Mouse (Mus musculus): Measurements from ENCODE around the gene Gab2. TPM values are rescaled to one million over a fixed set of nuclear protein-coding genes. Genes with fewer than 3 reads are reported as not detected.

The Gab2 gene
- polyA plus RNA-seq, 1 experiment, result 6.2 TPM

DNA sequence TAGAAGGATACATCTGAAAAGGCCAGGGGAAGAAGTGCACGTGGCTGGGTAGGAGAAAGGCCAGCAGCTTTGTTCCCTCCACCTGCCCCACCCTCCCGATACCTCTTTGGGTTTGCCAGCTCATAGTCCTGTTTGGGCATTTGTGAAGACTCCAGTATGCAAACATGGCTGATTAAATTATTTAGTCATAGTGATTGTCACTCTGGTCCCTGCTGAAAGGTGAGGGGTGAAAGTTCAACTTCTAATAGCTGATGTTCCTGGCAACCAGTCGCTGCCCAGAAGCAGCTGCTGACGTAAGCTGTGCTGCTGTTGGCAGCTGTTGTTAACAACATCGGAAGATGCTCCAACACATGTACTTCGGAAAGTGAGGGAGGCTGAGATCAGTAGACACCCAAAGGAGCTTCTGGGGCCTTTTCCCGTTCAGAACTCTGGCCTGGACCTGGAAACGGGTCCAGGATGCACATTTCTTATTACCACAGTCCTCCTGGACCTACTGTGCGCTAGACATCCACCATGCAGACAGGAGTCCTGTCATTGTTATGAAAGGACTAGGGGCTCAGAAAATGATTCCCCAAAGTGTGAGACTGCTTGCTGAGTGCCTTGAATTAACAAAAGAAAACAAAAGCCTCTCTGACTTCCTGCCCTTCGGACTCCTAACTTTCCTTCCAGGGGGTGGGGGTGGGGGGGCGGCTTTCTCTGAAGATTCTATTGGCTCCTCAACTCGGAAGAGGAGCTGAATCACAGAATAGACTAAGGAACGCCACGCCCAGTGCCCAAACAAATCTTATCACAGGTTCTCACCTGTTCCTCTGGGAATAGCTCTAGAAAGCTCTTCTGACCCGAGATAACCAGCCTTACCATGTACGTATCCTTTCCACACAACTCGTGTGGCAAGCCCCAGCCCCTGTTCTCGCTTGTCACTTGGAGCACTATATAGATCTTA is 259.8 kb downstream of the Gab2 start:
- Histone ChIP-seq H3K27me3 (ENCODE audit: control insufficient read depth, insufficient read depth, low read length) (no peaks in the 10 kb centered on the region), H3K27ac (ENCODE audit: control insufficient read depth, insufficient read depth, low read length) (no peak overlapping the region), H3K4me1 (replicated peaks; ENCODE audit: control insufficient read depth, insufficient read depth, low read length) (no peaks in the 10 kb centered on the region), H3K4me3 (ENCODE audit: control insufficient read depth, insufficient read depth, low read length) (no peak overlapping the region), H3K36me3 (ENCODE audit: control insufficient read depth, insufficient read depth, low read length) (no peaks in the 10 kb centered on the region)
- TF ChIP-seq POLR2A (IDR thresholded peaks at IDR 0.05; ENCODE audit: control insufficient read depth, extremely low read depth, insufficient read depth, low read length, poor library complexity), result no peak
- no peak for DNase-seq
- WGBS, result 92% methylated on average over 18 of the region's 18 CpGs

GRCm38 (mm10) chr7:97342961-97343360 is 261.6 kb downstream of the Gab2 start:
- Histone ChIP-seq H3K36me3 (ENCODE audit: control insufficient read depth, insufficient read depth, low read length) (no peaks in the 10 kb centered on the region), H3K27ac (ENCODE audit: control insufficient read depth, insufficient read depth, low read length) (no peak overlapping the region), H3K4me3 (ENCODE audit: control insufficient read depth, insufficient read depth, low read length) (no peak overlapping the region), H3K4me1 (replicated peaks; ENCODE audit: control insufficient read depth, insufficient read depth, low read length) (no peaks in the 10 kb centered on the region), H3K27me3 (ENCODE audit: control insufficient read depth, insufficient read depth, low read length) (no peaks in the 10 kb centered on the region)
- no peak for DNase-seq
- TF ChIP-seq POLR2A (IDR thresholded peaks at IDR 0.05; ENCODE audit: control insufficient read depth, extremely low read depth, insufficient read depth, low read length, poor library complexity), result no peak
- TF ChIP-seq CTCF (IDR thresholded peaks at IDR 0.05; ENCODE audit: borderline replicate concordance, control insufficient read depth, extremely low read depth, insufficient read depth, low read length, poor library complexity), result no peak
- 62% methylated on average over 2 of the region's 2 CpGs for WGBS

DNA sequence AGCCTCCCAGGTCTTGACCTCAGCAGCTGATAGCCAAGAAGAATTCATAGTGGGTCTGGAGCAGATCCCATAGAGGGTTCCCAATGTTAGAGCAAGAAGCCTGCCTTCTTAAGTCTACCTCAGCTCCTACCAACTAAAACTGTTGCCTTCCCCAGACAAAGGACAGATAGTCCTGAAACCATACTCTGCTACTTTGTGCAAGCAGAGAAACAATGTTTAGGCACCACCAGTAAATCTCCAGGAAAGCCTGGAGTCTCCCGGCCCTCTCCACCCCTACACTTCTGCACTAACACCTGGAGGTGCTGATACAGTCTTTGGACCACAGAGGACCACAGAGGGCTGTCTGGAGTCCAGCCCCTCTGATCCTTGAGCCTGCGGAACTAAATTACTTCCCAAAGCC is 263.3 kb downstream of the Gab2 start:
- no peaks in the 10 kb centered on the region for H3K4me1 ChIP-seq (replicated peaks; ENCODE audit: control insufficient read depth, insufficient read depth, low read length)
- no peak overlapping the region for H3K27ac ChIP-seq (ENCODE audit: control insufficient read depth, insufficient read depth, low read length)
- no peaks in the 10 kb centered on the region for H3K27me3 ChIP-seq (ENCODE audit: control insufficient read depth, insufficient read depth, low read length)
- no peaks in the 10 kb centered on the region for H3K36me3 ChIP-seq (ENCODE audit: control insufficient read depth, insufficient read depth, low read length)
- TF ChIP-seq POLR2A (IDR thresholded peaks at IDR 0.05; ENCODE audit: control insufficient read depth, extremely low read depth, insufficient read depth, low read length, poor library complexity), result no peak
- TF ChIP-seq CTCF (IDR thresholded peaks at IDR 0.05; ENCODE audit: borderline replicate concordance, control insufficient read depth, extremely low read depth, insufficient read depth, low read length, poor library complexity), result no peak
- DNase-seq, result no peak
- 95% methylated on average over 2 of the region's 2 CpGs for WGBS
- no peak overlapping the region for H3K4me3 ChIP-seq (ENCODE audit: control insufficient read depth, insufficient read depth, low read length)

DNA sequence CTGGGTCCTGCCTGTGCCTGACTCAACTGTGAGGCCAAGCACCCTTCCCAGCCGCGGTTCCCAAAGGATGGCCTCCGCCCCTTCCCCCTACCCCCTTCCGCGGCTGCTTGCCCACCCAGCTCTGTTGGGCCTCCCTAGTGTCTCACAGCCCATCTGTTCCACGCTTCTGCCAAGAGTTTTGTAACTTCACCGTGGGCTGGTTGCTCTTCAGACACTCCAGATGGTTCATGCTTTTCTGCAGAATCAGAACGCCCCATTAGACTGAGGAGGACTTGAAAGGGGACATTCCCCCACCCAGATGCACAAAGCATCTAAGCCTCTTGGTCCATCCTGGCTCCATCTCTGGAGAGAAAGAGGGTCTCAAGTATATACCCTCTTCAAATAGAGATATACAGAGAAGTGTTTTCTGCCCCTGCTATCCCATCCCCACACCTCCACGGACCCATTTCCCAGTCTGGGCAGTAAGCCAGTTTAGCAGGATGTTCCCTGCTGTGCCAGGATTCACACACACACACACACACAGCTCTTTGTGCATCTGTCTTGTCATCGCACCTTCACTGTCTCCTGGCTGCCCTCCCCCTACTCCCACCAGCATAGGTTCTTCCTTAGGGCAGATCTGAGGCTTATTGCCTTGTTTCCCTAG is 264.0 kb downstream of the Gab2 start:
- Histone ChIP-seq H3K27ac (ENCODE audit: control insufficient read depth, insufficient read depth, low read length) (no peak overlapping the region), H3K36me3 (ENCODE audit: control insufficient read depth, insufficient read depth, low read length) (no peaks in the 10 kb centered on the region), H3K4me3 (ENCODE audit: control insufficient read depth, insufficient read depth, low read length) (no peak overlapping the region), H3K27me3 (ENCODE audit: control insufficient read depth, insufficient read depth, low read length) (no peaks in the 10 kb centered on the region), H3K4me1 (replicated peaks; ENCODE audit: control insufficient read depth, insufficient read depth, low read length) (no peaks in the 10 kb centered on the region)
- TF ChIP-seq POLR2A (IDR thresholded peaks at IDR 0.05; ENCODE audit: control insufficient read depth, extremely low read depth, insufficient read depth, low read length, poor library complexity), result no peak
- no peak for TF ChIP-seq CTCF (IDR thresholded peaks at IDR 0.05; ENCODE audit: borderline replicate concordance, control insufficient read depth, extremely low read depth, insufficient read depth, low read length, poor library complexity)
- 86% methylated on average over 10 of the region's 10 CpGs for WGBS
- no peak for DNase-seq

DNA sequence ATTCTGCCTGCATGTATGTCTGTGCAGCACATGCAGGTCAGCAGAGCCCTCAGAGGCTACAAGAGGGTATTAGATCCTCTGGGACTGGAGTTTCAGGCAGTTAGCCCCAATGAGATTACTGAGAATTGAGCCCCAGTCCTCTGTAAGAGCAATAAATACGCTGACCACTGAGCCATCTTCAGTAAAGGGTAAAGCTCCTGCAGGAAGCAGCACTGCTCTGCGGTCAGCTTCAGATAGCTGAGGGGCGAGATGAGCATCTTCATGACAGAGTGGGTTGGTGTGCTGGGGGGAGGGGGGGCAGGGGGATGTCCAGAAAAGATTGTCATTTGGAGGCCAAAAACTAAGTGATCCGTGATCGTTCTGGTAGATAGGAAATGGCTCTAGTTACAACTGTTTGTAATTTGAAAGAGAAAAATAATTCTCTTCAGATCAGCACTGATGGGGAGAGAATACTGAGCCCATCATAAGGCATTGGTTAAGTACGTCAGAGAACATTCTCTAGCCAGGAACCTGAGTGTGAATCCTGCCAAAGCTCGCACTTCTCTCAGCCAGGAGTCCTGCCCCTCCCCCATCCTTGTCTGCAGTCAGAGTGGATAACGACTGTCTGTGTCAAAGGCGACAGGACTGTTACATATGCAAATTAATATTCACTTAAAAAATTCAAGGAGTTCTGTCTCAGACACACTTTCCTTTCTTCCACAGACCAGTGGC is 264.9 kb downstream of the Gab2 start:
- no peak for DNase-seq
- no peak for TF ChIP-seq POLR2A (IDR thresholded peaks at IDR 0.05; ENCODE audit: control insufficient read depth, extremely low read depth, insufficient read depth, low read length, poor library complexity)
- WGBS, result 89% methylated on average over 9 of the region's 9 CpGs
- no peak overlapping the region for H3K4me3 ChIP-seq (ENCODE audit: control insufficient read depth, insufficient read depth, low read length)
- H3K4me1 ChIP-seq (replicated peaks; ENCODE audit: control insufficient read depth, insufficient read depth, low read length), result no peaks in the 10 kb centered on the region
- H3K36me3 ChIP-seq (ENCODE audit: control insufficient read depth, insufficient read depth, low read length), result no peaks in the 10 kb centered on the region
- no peaks in the 10 kb centered on the region for H3K27me3 ChIP-seq (ENCODE audit: control insufficient read depth, insufficient read depth, low read length)
- H3K27ac ChIP-seq (ENCODE audit: control insufficient read depth, insufficient read depth, low read length), result no peak overlapping the region

GRCm38 (mm10) chr7:97346822-97347166 is 265.4 kb downstream of the Gab2 start:
- Histone ChIP-seq H3K4me1 (replicated peaks; ENCODE audit: control insufficient read depth, insufficient read depth, low read length) (no peaks in the 10 kb centered on the region), H3K27me3 (ENCODE audit: control insufficient read depth, insufficient read depth, low read length) (no peaks in the 10 kb centered on the region), H3K4me3 (ENCODE audit: control insufficient read depth, insufficient read depth, low read length) (no peak overlapping the region), H3K27ac (ENCODE audit: control insufficient read depth, insufficient read depth, low read length) (no peak overlapping the region), H3K36me3 (ENCODE audit: control insufficient read depth, insufficient read depth, low read length) (no peaks in the 10 kb centered on the region)
- WGBS, result 87% methylated on average over 4 of the region's 4 CpGs
- no peak for DNase-seq
- no peak for TF ChIP-seq CTCF (IDR thresholded peaks at IDR 0.05; ENCODE audit: borderline replicate concordance, control insufficient read depth, extremely low read depth, insufficient read depth, low read length, poor library complexity)
- no peak for TF ChIP-seq POLR2A (IDR thresholded peaks at IDR 0.05; ENCODE audit: control insufficient read depth, extremely low read depth, insufficient read depth, low read length, poor library complexity)
